Mouse (Mus musculus) limb, embryonic 13.5 days (tissue): ENCODE measurements at regions not wholly inside any gene's neighbourhood (a gene's known extent, or its start where the extent isn't known, plus 50 kb on each side); places are given as distances from the start of the nearest gene placed in this dataset.
A peak's percentile ranks its signal among the peaks of the same experiment; 100 is the strongest.

ENCODE experiments used
- ATAC-seq: fragments of 200-750 bp; cut with Nextera tagmentation; 2 replicates; pipeline ENCODE4 v1.8.0; 2017; ENCODE audit warnings: low read depth, moderate number of reproducible peaks, moderate TSS enrichment; ENCODE audit not compliant: low FRiP score
- H3K27ac ChIP-seq: fragments of 300-500 bp; sonication (generic); 2 replicates; pipeline ENCODE4 v1.5.1; 2015; ENCODE audit warnings: inconsistent platforms, mild to moderate bottlenecking, moderate library complexity
- H3K27me3 ChIP-seq: fragments of 300-500 bp; sonication (generic); 2 replicates; pipeline ENCODE4 v1.6.1; 2015; ENCODE audit warnings: mild to moderate bottlenecking, inconsistent platforms
- H3K36me3 ChIP-seq: fragments of 300-500 bp; sonication (generic); 2 replicates; pipeline ENCODE4 v1.6.1; 2015; ENCODE audit warnings: inconsistent platforms, mild to moderate bottlenecking, moderate library complexity
- H3K4me1 ChIP-seq: fragments of 300-500 bp; sonication (generic); 2 replicates; pipeline ENCODE4 v1.6.1; 2015; ENCODE audit warnings: inconsistent platforms
- H3K4me2 ChIP-seq: fragments of 300-500 bp; sonication (generic); replicated peaks from 2 replicates; pipeline ENCODE4 v1.6.1; 2015; ENCODE audit warnings: inconsistent platforms, mild to moderate bottlenecking, moderate library complexity
- H3K4me3 ChIP-seq: fragments of 300-500 bp; sonication (generic); 2 replicates; pipeline ENCODE4 v1.5.1; 2015; ENCODE audit warnings: moderate library complexity, mild to moderate bottlenecking, inconsistent platforms
- H3K9ac ChIP-seq: fragments of 300-500 bp; sonication (generic); 2 replicates; pipeline ENCODE4 v1.6.1; 2015; ENCODE audit warnings: mild to moderate bottlenecking, inconsistent platforms
- H3K9me3 ChIP-seq: fragments of 300-500 bp; sonication (generic); 2 replicates; pipeline ENCODE4 v1.6.1; 2016; ENCODE audit warnings: inconsistent platforms
- WGBS: fragments of 180-500 bp; shearing (Covaris S2); methylation state at CpG from one replicate; pipeline ENCODE4 v1.1.7; 2015; 5-methylcytosine and 5-hydroxymethylcytosine counted together

DNA sequence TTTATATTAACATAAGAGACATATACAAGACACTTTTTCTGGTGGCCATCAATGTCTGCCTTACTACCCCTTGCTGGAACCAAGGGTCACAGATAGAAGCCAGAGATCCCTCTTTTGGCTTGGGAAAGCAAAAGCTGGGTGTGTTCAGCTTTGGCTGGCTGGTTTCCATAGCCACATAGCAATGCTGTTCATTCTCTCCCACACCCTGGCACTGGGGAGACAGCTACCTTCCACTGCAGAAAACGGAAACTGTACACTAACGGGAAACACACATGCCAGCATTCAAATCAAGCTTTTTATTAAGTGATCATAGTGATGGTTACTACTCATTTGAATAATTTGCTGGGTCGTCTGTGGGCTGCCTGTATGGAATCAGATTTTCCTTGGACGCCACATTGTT is 161.4 kb downstream of the Fam76b start:
- Histone ChIP-seq H3K4me2 (no peak overlapping the region), H3K27ac (no peak overlapping the region), H3K9ac (no peak overlapping the region), H3K27me3 (no peaks in the 10 kb centered on the region), H3K4me3 (no peak overlapping the region), H3K4me1 (0 out of 2 replicates have a peak, but pooled peaks cover 9% of the 10 kb centered on the region), H3K36me3 (no peaks in the 10 kb centered on the region), H3K9me3 (no peaks in the 10 kb centered on the region)
- WGBS = 40% methylated on average over 4 of the region's 4 CpGs
- ATAC-seq = no peak

DNA sequence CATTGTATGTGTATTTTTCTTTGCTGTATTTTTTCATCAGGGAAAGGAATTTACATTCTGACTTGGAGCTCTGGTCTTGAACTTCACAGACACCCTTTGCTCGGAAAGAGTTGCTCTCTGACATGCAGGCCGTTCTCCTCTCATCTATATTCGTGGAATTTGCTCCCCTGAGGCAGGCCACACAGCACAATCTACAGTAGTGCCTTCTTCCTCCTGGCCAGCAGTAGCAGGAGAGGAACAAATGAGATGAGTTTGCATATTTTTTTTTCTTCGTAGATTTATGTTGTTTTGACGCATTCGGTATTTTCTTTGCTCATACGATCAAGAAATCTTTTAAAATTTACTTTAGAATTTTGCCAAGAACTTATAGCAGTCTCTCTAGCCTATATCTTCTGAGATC is 163.4 kb downstream of the Fam76b start:
- H3K27me3 ChIP-seq = no peaks in the 10 kb centered on the region
- 0 out of 2 replicates have a peak, but pooled peaks cover 9% of the 10 kb centered on the region for H3K4me1 ChIP-seq
- 65% methylated on average over 7 of the region's 7 CpGs for WGBS
- H3K9me3 ChIP-seq = no peaks in the 10 kb centered on the region
- no peak for ATAC-seq
- no peak overlapping the region for H3K4me3 ChIP-seq
- H3K36me3 ChIP-seq = no peaks in the 10 kb centered on the region
- H3K27ac ChIP-seq = no peak overlapping the region
- no peak overlapping the region for H3K4me2 ChIP-seq
- no peak overlapping the region for H3K9ac ChIP-seq

DNA sequence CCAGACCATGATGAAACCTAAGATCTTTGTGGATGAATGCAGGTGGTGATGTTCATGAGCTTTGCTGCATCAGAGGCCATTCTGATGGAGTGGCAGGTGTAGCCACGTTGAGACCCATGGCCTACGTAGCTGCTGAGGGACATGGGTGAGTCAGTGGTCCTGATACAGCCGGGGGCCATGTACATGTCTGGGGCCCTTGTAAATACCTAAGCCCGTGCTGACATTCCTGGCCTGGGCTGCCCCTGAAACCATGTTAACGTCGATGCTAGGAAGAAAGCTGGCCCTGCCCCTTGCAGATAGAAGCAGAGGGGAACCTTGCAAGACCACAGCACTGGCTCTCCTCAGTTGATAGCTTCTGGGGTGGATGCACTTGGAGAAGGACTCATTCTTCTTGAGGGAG is 165.2 kb downstream of the Fam76b start:
- H3K27ac ChIP-seq = no peak overlapping the region

DNA sequence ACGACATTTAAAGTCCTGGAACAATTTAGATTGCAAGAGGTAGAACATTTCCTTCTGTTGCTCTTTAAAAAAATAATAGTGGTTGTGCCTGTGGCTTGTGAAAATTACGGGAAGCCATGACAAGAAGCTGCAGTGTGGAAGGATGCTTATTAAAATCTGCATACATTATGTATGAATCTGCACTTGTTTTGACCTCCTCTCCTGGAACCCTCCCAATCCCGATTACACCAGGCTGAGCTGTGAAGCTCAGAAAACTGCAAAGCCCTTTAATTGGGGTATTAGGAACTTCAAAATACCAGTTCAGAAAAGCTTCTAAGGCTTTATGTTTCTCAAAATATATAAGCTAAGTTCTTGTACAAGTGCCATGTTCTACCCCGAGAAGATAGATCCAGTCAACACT is 171.8 kb downstream of the Fam76b start:
- Histone ChIP-seq H3K9ac (no peak overlapping the region), H3K4me1 (peaks cover 13% of the 10 kb centered on the region; the same call in 1 of the 2 replicates), H3K36me3 (no peaks in the 10 kb centered on the region), H3K9me3 (no peaks in the 10 kb centered on the region), H3K27me3 (no peaks in the 10 kb centered on the region), H3K4me3 (no peak overlapping the region), H3K27ac (no peak overlapping the region), H3K4me2 (no peak overlapping the region)
- 58% methylated on average over 4 of the region's 4 CpGs for WGBS
- no peak for ATAC-seq

More for the DNA sequence above, 165.2 kb downstream of the Fam76b start:
- no peak for ATAC-seq
- no peaks in the 10 kb centered on the region for H3K36me3 ChIP-seq
- no peaks in the 10 kb centered on the region for H3K27me3 ChIP-seq
- no peaks in the 10 kb centered on the region for H3K9me3 ChIP-seq
- H3K4me1 ChIP-seq = 0 out of 2 replicates have a peak, but pooled peaks cover 9% of the 10 kb centered on the region
- 78% methylated on average over 6 of the region's 6 CpGs for WGBS
- no peak overlapping the region for H3K4me2 ChIP-seq
- no peak overlapping the region for H3K4me3 ChIP-seq
- no peak overlapping the region for H3K9ac ChIP-seq

DNA sequence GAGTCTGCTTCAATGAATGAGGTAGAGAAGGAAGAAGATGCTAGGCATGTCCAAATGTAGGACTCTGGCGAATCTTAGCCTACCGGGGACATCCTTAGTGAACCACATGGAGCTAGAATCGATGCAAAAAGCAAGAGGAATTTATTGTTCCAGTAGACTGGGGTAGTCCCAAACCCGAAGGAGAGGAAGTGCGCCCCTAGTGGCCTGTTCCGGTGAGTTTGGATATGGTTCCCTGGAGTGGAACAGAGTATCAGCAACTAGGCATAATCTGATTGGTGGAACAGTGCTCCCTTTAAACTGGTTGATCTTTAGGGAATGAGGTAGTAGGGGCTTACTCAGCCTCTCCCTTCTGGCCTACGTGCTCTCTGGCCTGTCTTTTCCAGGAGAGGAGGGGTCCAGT is 174.0 kb downstream of the Fam76b start:
- no peak overlapping the region for H3K4me3 ChIP-seq
- WGBS = 75% methylated on average over 7 of the region's 7 CpGs
- H3K36me3 ChIP-seq = no peaks in the 10 kb centered on the region
- no peak overlapping the region for H3K27ac ChIP-seq
- no peak overlapping the region for H3K4me2 ChIP-seq
- H3K9ac ChIP-seq = no peak overlapping the region
- no peaks in the 10 kb centered on the region for H3K9me3 ChIP-seq
- H3K27me3 ChIP-seq = no peaks in the 10 kb centered on the region
- peaks cover 13% of the 10 kb centered on the region; the same call in 1 of the 2 replicates for H3K4me1 ChIP-seq
- ATAC-seq = no peak

DNA sequence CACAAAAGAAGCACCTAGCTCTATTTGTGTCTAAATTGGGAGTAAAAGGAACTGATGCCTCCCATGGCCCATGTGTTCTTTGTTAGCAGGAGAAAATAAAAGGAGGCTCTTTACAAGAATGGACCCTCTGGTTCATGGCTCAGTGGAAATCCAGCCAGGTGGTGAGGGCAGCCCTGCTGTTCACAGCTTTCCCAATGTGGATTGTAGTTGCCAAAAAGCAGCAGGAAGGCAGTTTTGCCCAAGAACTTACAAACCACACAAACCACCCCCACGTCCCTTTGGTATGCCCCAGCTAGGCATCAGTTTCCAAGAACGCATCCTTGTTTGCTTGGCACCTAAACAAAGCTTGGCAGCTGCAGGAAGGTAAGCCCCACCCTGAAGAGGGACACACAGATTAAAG is 174.7 kb downstream of the Fam76b start:
- H3K9ac ChIP-seq = no peak overlapping the region
- H3K27me3 ChIP-seq = no peaks in the 10 kb centered on the region
- peaks cover 13% of the 10 kb centered on the region; the same call in 1 of the 2 replicates for H3K4me1 ChIP-seq
- H3K27ac ChIP-seq = no peak overlapping the region
- no peak overlapping the region for H3K4me2 ChIP-seq
- no peaks in the 10 kb centered on the region for H3K9me3 ChIP-seq
- H3K4me3 ChIP-seq = no peak overlapping the region
- no peaks in the 10 kb centered on the region for H3K36me3 ChIP-seq
- no peak for ATAC-seq
- 39% methylated on average over 2 of the region's 2 CpGs for WGBS

DNA sequence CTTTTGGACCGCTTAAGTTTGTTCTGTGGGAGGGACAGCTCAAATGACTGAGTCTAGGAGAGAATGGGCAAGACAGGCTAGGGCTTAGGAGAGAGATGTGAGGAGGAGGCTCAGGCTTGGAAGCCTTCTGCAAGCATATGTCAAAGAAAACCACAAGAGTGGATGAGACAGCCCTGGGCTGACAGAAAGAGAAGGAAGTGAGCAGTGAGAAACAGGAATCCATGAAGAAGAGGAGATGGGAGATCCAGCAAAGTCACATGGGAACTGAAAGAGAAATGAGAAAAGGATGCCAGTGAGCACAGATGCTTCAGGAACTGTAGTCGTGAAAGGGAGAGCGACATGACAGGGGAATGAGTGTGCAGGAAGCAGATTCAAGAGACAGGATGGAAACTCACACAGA is 175.6 kb downstream of the Fam76b start:
- H3K9ac ChIP-seq = no peak overlapping the region
- H3K4me1 ChIP-seq = peaks cover 13% of the 10 kb centered on the region; the same call in 1 of the 2 replicates
- ATAC-seq = no peak
- H3K36me3 ChIP-seq = no peaks in the 10 kb centered on the region
- H3K4me3 ChIP-seq = no peak overlapping the region
- WGBS = 76% methylated on average over 3 of the region's 3 CpGs
- H3K4me2 ChIP-seq = no peak overlapping the region
- no peaks in the 10 kb centered on the region for H3K9me3 ChIP-seq
- H3K27me3 ChIP-seq = no peaks in the 10 kb centered on the region
- no peak overlapping the region for H3K27ac ChIP-seq

DNA sequence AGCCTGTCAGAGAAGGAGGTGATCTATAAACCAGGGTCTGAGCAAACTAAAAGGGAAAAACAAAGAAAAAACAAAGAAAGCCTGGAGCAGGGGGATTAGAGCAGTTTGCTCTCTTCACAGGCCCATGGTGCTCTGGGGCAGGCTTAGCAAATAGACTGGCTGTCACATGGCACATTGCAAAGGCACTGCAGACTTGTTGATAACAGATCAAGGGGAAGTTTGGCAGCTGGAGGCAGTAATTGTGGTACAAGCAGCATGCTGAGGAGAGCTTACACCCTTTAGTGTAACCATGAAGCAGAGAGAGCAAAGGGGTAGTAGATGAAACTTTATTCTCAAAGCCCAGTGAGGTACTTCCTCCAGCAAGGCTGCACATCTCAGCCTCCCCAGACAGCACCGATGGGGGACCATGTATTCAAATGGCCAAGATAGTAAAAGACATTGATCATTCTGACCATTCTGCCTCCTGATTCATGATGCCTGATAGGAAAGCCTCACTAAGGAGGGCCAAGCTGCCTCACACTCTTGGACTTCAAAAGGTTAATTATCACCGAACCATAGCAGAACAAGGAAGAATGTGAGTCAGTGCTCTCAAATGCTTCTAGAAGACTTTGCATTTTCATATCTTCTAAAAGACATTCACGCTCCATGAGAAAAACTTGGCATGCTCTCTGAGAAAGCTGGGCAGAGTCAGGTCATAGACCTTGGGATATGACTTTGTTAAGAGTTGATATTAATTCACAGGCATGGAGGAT is 178.9 kb downstream of the Fam76b start:
- no peak for ATAC-seq
- Histone ChIP-seq H3K4me2 (no peak overlapping the region), H3K9me3 (0 out of 2 replicates have a peak, but pooled peaks cover 5% of the 10 kb centered on the region), H3K4me3 (no peak overlapping the region), H3K9ac (no peak overlapping the region), H3K4me1 (peaks cover 30% of the 10 kb centered on the region), H3K36me3 (no peaks in the 10 kb centered on the region), H3K27ac (no peak overlapping the region), H3K27me3 (no peaks in the 10 kb centered on the region)
- WGBS = 84% methylated on average over 3 of the region's 3 CpGs

DNA sequence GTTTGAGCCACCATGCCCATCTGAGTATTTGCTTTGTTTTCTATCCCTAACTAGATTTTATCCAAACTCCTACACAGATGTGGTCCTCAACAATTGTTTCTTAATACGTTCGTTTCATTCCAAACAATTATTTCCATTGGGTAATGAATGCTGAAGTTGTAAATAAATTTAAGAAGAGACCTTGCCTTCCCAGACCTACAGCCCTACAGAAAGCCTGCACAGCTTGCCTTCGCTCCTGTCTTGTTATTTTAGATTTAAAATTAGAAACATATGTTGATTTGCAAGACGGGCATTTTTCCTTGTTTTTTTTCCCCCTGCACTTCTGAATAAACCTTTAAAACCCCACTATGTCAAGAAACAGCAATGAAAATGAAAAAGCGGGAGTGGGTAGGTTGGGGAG is 181.9 kb downstream of the Fam76b start:
- WGBS = 28% methylated on average over 5 of the region's 5 CpGs
- ATAC-seq = peak; percentile 55
- no peak overlapping the region for H3K4me3 ChIP-seq
- peaks cover 21% of the 10 kb centered on the region for H3K4me1 ChIP-seq
- no peaks in the 10 kb centered on the region for H3K36me3 ChIP-seq
- no peaks in the 10 kb centered on the region for H3K27me3 ChIP-seq
- H3K4me2 ChIP-seq = no peak overlapping the region
- H3K27ac ChIP-seq = peak overlapping the region; percentile 66
- 0 out of 2 replicates have a peak, but pooled peaks cover 5% of the 10 kb centered on the region for H3K9me3 ChIP-seq
- no peak overlapping the region for H3K9ac ChIP-seq

DNA sequence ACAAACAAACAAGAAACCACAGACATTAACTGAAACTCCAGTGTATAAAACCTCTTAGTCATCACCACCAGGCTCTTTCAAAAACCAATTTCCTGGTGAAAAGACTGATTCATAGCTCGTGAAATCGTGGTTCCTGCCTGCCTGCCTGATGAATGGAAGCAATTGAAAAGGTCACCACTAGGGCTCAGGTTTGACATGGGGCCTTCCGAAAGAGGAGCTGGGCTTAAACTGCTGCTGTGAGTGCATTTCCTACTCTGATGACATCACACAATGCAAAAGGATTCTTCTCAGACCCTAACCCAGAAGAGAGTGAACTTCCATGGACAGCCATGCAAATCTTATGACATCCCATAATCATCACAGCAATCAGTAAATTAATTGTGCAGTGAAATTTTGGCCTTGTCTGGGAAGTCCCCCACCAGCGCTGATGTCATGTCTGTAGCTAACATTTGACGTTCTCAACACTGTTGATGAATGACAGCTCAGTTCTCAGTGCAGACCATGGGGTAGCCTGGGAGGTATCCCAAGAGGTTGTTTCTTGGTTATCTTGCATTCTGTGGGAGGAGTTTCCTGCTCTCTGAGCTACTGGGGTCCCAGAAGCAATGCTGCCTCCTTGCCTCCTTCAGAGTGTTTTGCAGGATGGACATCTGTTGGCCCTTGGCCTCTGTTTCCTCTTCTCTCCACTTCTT is 182.9 kb downstream of the Fam76b start:
- no peaks in the 10 kb centered on the region for H3K36me3 ChIP-seq
- WGBS = 26% methylated on average over 5 of the region's 5 CpGs

DNA sequence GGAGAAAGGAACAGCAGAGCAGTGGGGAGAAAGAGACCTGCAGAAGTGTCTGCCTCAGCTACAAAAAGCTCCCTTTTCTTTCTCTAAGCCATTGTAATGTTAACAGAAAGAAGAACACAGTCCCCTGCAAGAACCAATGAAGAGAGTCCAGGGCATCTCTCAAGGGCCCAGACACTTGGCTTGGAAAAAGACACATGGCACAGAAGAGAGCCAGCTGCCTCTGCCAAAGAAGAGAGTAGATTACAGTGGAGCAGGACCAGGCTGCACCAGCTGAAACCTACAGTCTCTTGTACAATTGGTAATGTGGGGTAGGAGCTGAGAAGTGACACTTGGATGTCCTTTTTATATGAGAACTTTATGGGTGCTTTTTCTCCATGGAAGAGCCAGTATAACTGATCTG is 196.7 kb downstream of the Fam76b start:
- H3K27me3 ChIP-seq = no peaks in the 10 kb centered on the region
- H3K9ac ChIP-seq = no peak overlapping the region
- no peak for ATAC-seq
- H3K36me3 ChIP-seq = no peaks in the 10 kb centered on the region
- no peak overlapping the region for H3K4me3 ChIP-seq
- H3K27ac ChIP-seq = no peak overlapping the region
- no peaks in the 10 kb centered on the region for H3K9me3 ChIP-seq
- no peak overlapping the region for H3K4me2 ChIP-seq
- no peaks in the 10 kb centered on the region for H3K4me1 ChIP-seq

More for the DNA sequence above, 182.9 kb downstream of the Fam76b start:
- Histone ChIP-seq H3K4me3 (no peak overlapping the region), H3K9ac (no peak overlapping the region), H3K9me3 (0 out of 2 replicates have a peak, but pooled peaks cover 5% of the 10 kb centered on the region), H3K4me2 (no peak overlapping the region), H3K4me1 (peaks cover 21% of the 10 kb centered on the region), H3K27ac (peak overlapping the region; percentile 66), H3K27me3 (no peaks in the 10 kb centered on the region)
- peak; percentile 46; the same call in 1 of the 2 replicates for ATAC-seq

DNA sequence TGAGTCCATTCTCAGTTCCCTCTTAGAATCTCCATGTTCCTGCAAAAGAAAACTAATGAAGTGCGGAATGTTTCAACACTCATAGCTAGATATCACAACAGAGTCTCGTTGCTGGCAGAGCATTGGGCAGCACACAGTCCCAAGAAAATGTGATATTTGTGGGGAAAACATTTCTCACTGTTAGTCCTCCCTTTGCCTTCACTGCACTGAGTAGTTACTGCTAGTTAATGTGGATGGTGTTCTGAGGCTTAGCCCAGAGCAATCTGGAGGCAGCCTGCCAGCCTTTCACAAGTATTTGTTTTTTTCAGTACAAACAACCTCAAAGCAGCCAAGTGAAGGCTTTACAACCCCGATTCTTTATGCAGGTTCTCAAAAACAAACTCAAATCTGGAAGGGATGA is 197.2 kb downstream of the Fam76b start:
- 65% methylated on average over 3 of the region's 3 CpGs for WGBS
- Histone ChIP-seq H3K36me3 (no peaks in the 10 kb centered on the region), H3K9ac (no peak overlapping the region), H3K4me3 (no peak overlapping the region), H3K27ac (no peak overlapping the region), H3K4me1 (no peaks in the 10 kb centered on the region), H3K27me3 (no peaks in the 10 kb centered on the region), H3K9me3 (no peaks in the 10 kb centered on the region), H3K4me2 (no peak overlapping the region)
- ATAC-seq = no peak
